Mouse (Mus musculus) hindbrain, embryonic 10.5 days (tissue): ENCODE measurements around the gene 1700028K03Rik. TPM values are rescaled to one million over a fixed set of nuclear protein-coding genes. Genes with fewer than 3 reads are reported as not detected.

Source experiments
- DNase-seq: peaks from one replicate; pipeline ENCODE4 v3.0.0-alpha.2; 2017; ENCODE audit warnings: low spot score
- H3K27ac ChIP-seq: fragments of 300-500 bp; sonication (generic); 2 replicates; pipeline ENCODE4 v1.5.1; 2016; ENCODE audit warnings: mild to moderate bottlenecking, moderate library complexity
- H3K27me3 ChIP-seq: fragments of 300-500 bp; sonication (generic); 2 replicates; pipeline ENCODE4 v1.6.1; 2016; ENCODE audit warnings: mild to moderate bottlenecking; ENCODE audit not compliant: poor library complexity, insufficient read depth, severe bottlenecking
- H3K36me3 ChIP-seq: fragments of 300-500 bp; sonication (generic); 2 replicates; pipeline ENCODE4 v1.6.1; 2016; ENCODE audit warnings: mild to moderate bottlenecking, moderate library complexity
- H3K4me1 ChIP-seq: fragments of 300-500 bp; sonication (generic); replicated peaks from 2 replicates; pipeline ENCODE4 v1.6.1; 2016; ENCODE audit warnings: mild to moderate bottlenecking
- H3K4me3 ChIP-seq: fragments of 300-500 bp; sonication (generic); 2 replicates; pipeline ENCODE4 v1.5.1; 2016; ENCODE audit warnings: mild to moderate bottlenecking, moderate library complexity
- H3K9me3 ChIP-seq: fragments of 300-500 bp; sonication (generic); 2 replicates; pipeline ENCODE4 v1.6.1; 2016; ENCODE audit warnings: mild to moderate bottlenecking, moderate library complexity
- WGBS: fragments of 180-500 bp; shearing (Covaris S2); methylation state at CpG from one replicate; pipeline ENCODE4 v1.1.7; 2016; 5-methylcytosine and 5-hydroxymethylcytosine counted together
- polyA plus RNA-seq: library from polyadenylated mRNA; unstranded; fragments of >200 nt; fragmentation: Nextera tagmentation; extraction: Ambion mirVana; gene quantifications from 2 replicates; pipeline ENCODE4 v1.2.1, GENCODE M21; 2016

Gene 1700028K03Rik
- polyA plus RNA-seq = 0.07 and 0.16 TPM in 2 replicates

DNA sequence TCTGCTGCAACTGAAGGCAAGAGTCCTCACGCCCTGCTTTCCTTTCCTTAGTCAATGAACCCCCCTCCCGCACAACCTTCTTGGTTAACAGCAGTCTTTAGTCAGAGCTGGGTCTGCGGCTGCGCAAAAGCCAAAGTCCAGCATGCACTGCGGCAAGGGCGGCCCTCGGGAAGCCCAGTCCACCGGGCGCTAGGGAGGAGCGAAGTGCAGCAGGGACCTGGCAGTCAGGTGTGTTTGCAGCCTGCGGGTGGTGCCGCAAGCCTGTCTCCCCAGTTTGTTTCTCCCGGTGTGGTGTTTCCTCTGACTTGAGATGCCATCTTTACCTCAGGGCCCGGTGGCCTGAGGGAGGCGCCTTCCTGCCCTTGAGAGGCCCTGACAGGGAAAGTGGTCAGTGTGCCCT, at the start of gene 1700028K03Rik:
TSS of gene 1700028K03Rik (plus strand) at position 129 of the 400 bp plus-strand sequence.
- no peaks in the 10 kb centered on the region for H3K4me1 ChIP-seq
- no peak for DNase-seq
- H3K27me3 ChIP-seq = no peaks in the 10 kb centered on the region
- H3K27ac ChIP-seq = no peak within 1 kb of the TSS
- no peaks in the 10 kb centered on the region for H3K9me3 ChIP-seq
- H3K4me3 ChIP-seq = no peak within 1 kb of the TSS
- no peaks in the 10 kb centered on the region for H3K36me3 ChIP-seq
- WGBS = 72% methylated on average over 15 of the region's 15 CpGs

DNA sequence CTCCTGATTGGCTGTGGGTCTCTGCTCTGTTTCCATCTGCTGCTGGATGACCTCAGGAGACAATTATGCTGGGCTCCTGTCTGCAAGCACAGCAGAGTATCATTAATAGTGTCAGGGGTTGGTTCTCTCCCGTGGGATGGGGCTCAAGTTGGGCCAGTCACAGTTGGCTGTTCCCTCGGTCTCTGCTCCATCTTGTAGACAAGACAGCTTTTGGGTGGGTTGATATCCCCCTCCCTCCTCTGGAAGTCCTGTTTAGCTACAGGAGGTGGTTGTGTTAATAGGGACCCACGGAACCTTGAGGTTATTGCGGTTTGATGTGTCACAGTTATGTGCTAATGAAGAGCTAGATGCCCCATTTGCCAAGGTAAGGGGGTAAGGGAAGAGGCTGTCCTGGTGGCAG, 45.5 kb upstream of the 1700028K03Rik start:
- Histone ChIP-seq H3K4me1 (no peaks in the 10 kb centered on the region; the same call in 1 of the 2 replicates), H3K9me3 (no peaks in the 10 kb centered on the region), H3K27ac (no peak overlapping the region), H3K36me3 (peaks cover 5% of the 10 kb centered on the region), H3K4me3 (no peak overlapping the region), H3K27me3 (no peaks in the 10 kb centered on the region)
- 75% methylated on average over 4 of the region's 4 CpGs for WGBS
- no peak for DNase-seq

DNA sequence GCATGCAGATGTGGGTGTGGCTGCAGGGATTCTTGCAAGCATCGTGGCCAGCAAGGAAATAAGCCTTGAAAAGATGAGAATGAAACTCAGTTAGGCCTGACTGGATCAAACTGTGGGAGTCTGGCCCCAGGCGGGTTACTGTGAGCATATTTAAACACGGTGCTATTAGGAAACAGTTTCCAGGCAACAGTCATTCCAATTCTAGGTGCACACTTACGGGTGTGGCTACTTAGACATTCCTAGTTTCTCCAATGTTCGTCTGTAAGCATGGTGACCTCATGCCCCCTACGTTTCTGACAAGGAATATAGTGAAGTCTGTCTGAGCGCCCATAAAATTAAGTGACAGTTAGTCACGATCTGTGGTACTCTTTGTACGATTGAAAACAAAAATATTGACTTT, 43.5 kb upstream of the 1700028K03Rik start:
- DNase-seq = no peak
- 88% methylated on average over 9 of the region's 9 CpGs for WGBS
- Histone ChIP-seq H3K27me3 (no peaks in the 10 kb centered on the region), H3K4me3 (no peak overlapping the region), H3K27ac (no peak overlapping the region), H3K4me1 (no peaks in the 10 kb centered on the region; the same call in 1 of the 2 replicates), H3K9me3 (peaks cover 3% of the 10 kb centered on the region; the same call in 1 of the 2 replicates), H3K36me3 (peaks cover 10% of the 10 kb centered on the region)

DNA sequence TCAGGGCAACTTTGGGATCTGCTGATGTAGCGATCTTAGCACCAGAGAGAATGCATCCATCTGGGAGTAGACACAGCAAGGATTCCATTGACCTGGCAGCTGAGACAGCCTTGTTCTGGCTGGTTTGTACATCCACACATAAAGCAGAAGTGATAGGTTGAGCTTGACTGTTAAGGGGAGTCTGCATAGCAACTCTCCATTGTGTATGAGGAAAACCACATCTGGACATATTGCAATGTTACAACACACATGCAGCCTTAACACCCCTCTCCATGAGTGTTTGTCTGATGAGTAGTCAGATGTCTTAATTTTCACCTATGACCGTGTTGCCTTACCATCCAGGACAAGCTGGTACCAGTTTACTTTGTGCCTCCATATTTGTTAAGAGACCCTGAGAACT, 42.0 kb upstream of the 1700028K03Rik start:
- H3K9me3 ChIP-seq = peaks cover 3% of the 10 kb centered on the region; the same call in 1 of the 2 replicates
- H3K36me3 ChIP-seq = peaks cover 10% of the 10 kb centered on the region
- no peak overlapping the region for H3K27ac ChIP-seq
- no peaks in the 10 kb centered on the region; the same call in 1 of the 2 replicates for H3K4me1 ChIP-seq
- H3K4me3 ChIP-seq = no peak overlapping the region
- WGBS = 85% methylated on average over 2 of the region's 2 CpGs
- H3K27me3 ChIP-seq = no peaks in the 10 kb centered on the region
- no peak for DNase-seq

DNA sequence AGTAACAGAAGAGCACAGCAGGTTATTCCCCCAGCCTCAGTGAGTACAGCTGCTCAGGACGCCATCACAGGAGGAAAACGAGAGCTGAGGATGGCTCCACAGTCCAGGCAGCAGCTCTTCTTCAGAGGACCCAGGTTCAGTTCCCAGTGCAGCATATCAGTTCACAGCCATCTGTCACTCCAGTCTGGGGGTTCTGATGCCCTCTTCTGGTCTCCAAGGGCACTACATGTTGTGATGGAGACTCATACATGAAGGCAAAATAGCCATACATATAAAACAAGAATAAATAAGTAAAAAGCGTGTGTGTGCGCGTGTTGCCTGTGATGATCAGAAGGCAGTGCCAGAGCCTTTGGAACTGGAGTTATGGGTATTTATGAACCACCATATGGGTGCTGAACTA, 39.8 kb upstream of the 1700028K03Rik start:
- Histone ChIP-seq H3K36me3 (peaks cover 10% of the 10 kb centered on the region), H3K9me3 (peaks cover 3% of the 10 kb centered on the region; the same call in 1 of the 2 replicates), H3K27me3 (no peaks in the 10 kb centered on the region), H3K27ac (no peak overlapping the region), H3K4me1 (peaks cover 5% of the 10 kb centered on the region; the same call in 1 of the 2 replicates), H3K4me3 (no peak overlapping the region)
- no peak for DNase-seq
- WGBS = 94% methylated on average over 5 of the region's 5 CpGs

DNA sequence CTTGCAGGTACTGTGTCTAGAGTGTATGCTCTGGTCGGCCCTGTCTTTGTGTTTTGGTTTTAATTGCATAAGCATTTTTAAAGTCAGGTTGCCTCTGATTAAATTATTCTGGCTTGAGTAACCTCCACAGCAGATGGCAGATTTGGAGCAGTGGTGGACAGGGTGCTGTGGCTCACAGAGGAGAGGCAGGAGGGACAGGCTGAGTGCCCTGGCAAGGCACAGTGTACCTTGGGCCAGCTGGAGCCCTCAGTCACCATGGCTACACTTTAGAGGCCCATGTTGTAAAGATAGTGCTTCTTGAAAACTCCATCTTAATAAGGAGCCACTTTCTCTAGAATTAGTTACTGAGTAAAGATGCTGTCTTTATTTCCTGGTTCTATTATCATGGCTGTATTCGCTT, 38.5 kb upstream of the 1700028K03Rik start:
- no peak overlapping the region for H3K27ac ChIP-seq
- 85% methylated on average over 2 of the region's 2 CpGs for WGBS
- DNase-seq = no peak

DNA sequence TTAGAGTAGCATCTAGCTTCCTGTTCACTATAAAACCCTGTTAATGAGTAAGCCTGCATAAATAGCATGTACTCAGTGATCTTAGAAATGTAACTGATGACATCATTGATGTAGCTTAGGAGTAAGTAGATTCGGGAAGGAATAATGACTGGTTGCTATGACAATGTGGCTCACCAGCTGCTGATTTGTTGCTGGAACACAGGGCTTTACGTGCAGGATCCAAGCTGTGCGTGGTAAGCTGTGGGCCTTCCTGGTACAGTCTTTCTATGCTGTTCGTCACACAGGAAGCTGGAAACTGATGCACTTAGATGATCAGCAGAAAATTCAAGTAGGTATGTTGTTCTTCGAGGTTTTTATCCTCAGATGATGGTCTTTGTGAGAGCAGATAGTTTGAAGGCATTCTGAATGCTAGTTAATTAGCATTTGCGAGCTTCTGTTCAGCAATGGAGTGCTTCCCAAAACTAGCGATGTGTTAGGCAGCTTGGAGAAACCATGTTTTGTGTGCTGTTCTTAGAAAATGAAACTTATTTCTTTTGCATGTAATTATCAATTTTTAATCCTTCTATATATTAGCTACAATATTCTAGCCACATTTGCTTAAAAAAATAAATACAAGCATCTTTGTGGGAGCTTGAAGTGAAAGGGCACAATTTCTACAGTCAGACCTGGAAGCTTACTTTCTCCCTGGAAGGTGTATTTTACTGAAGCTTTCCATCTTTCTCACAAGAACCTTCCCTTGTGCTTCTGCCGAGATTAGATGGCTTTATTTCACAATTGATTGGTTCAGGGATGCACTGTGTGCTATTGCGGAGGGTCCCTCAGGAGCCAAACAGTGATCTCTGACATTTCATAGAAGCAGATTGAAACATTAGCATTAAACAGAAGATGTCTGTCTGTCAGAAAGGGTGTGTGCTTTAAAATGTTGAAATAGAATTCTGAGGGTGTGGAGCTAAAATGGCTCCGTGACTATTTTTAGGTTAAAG, 36.7 kb upstream of the 1700028K03Rik start:
- WGBS = 67% methylated on average over 10 of the region's 10 CpGs
- Histone ChIP-seq H3K36me3 (peaks cover 5% of the 10 kb centered on the region; the same call in 1 of the 2 replicates), H3K27me3 (no peaks in the 10 kb centered on the region), H3K27ac (peak overlapping the region; percentile 50), H3K9me3 (peaks cover 3% of the 10 kb centered on the region; the same call in 1 of the 2 replicates), H3K4me1 (peaks cover 5% of the 10 kb centered on the region; the same call in 1 of the 2 replicates), H3K4me3 (no peak overlapping the region)
- peak; percentile 15 for DNase-seq

More for the DNA sequence above, 38.5 kb upstream of the 1700028K03Rik start:
- Histone ChIP-seq H3K9me3 (peaks cover 3% of the 10 kb centered on the region; the same call in 1 of the 2 replicates), H3K4me1 (peaks cover 5% of the 10 kb centered on the region; the same call in 1 of the 2 replicates), H3K27me3 (no peaks in the 10 kb centered on the region), H3K4me3 (no peak overlapping the region), H3K36me3 (peaks cover 10% of the 10 kb centered on the region)

DNA sequence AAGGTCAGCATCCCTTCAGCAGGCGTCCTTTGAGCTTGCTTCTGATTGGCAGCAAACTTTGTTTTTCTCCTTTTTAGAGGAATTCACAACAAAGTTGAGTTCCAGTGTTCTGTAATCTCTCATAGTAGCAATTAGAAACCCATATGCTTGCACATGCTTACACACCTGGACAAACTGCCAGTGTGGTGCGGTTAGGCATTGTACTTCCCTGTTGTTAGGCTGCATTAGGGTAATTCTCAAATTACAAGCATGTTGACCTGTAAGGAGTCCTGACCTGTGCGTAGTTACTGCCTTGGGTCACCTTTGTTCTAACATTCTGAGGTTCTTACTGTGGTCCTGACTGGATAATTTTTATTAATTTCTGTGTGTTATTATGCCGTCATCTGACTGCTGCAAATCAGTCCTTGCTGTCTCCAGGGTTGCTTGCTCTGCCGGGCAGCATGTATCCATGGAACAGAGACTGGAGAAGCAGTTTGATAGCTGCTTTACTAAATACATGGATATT, 35.7 kb upstream of the 1700028K03Rik start:
- WGBS = 66% methylated on average over 5 of the region's 5 CpGs
- Histone ChIP-seq H3K27ac (no peak overlapping the region), H3K4me1 (peaks cover 5% of the 10 kb centered on the region; the same call in 1 of the 2 replicates), H3K27me3 (no peaks in the 10 kb centered on the region), H3K4me3 (0 out of 2 replicates have a peak overlapping the region, but pooled peaks have one; percentile 11), H3K9me3 (peaks cover 3% of the 10 kb centered on the region; the same call in 1 of the 2 replicates), H3K36me3 (peaks cover 10% of the 10 kb centered on the region)
- no peak for DNase-seq

DNA sequence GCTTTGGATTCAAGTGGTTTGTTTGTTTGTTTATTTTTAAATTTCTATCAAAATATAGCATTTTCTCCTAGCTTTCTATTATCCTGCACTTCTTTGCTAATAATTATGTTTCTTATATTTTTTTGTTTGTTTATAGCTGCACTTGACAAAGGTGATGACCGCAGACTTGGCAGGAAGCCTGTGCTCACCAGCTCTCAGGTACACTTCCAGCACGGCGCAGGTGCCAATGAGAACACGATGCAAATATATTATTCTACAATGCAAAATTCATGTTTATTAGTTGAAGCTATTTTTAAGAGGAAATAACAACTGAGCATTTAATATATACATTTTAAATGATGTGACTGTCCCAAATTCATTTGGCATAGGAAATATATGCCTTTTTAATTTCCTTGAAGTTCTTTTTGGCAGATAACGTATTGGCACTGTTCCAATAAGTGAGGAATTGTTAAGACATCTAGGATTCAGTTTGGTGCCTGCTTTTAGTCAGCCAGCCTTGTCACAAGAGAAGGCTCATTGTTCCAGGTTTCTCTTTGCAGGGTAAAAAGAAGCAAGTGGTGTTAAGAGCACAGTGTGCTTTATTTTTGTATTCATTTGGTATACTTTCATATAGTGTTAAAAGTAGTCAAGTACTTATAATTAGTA, 34.5 kb upstream of the 1700028K03Rik start:
- Histone ChIP-seq H3K4me3 (no peak overlapping the region), H3K27me3 (no peaks in the 10 kb centered on the region), H3K27ac (no peak overlapping the region), H3K4me1 (peaks cover 5% of the 10 kb centered on the region; the same call in 1 of the 2 replicates), H3K36me3 (peaks cover 8% of the 10 kb centered on the region; the same call in 1 of the 2 replicates), H3K9me3 (no peaks in the 10 kb centered on the region)
- DNase-seq = no peak
- 93% methylated on average over 5 of the region's 5 CpGs for WGBS

DNA sequence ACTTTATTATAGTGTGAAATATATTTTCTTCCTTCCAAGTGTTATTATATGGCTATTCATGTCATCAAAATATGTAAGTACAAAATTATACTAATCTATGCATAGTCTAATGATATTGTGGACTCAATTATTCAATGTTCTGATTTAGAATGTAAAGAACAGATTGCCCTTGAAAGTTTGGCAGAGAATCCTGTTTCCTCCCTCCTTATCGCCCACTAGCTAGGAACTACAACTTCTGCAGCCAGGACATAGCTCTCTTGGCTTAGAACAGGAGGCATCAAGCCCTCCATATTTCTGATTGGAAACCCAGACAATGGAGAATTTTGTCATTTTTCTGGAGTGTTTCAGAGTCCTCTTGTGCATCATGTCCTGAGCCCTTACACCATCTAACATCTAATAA, 33.8 kb upstream of the 1700028K03Rik start:
- no peak overlapping the region for H3K4me3 ChIP-seq
- H3K27me3 ChIP-seq = no peaks in the 10 kb centered on the region
- peaks cover 8% of the 10 kb centered on the region; the same call in 1 of the 2 replicates for H3K36me3 ChIP-seq
- H3K4me1 ChIP-seq = peaks cover 5% of the 10 kb centered on the region; the same call in 1 of the 2 replicates
- no peaks in the 10 kb centered on the region for H3K9me3 ChIP-seq
- WGBS = 88% methylated on average over 1 of the region's 1 CpGs
- no peak overlapping the region for H3K27ac ChIP-seq
- DNase-seq = no peak

DNA sequence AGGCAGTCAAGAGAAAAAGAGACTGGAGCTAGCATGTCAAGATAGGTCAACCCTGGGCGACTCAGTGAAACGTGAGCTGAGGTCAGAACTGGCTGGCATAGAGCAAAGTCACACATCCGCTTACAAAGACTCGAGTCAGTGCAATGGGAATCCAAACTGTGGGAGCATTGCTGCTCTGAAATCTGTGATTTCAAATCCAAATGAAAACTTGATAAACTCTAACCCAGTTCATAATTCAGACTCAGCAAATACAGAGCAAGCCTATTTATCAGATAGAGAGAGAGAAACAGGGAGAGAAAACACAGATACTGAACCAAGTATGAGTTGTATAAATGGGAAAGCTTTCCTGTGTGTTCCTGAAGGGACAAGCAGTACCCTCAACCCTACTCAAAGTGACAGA, 27.2 kb upstream of the 1700028K03Rik start, which contains the start of gene Gm42669:
TSS of gene Gm42669 (plus strand) at position 301 of the 400 bp plus-strand sequence.
- Histone ChIP-seq H3K9me3 (no peaks in the 10 kb centered on the region), H3K4me3 (no peak within 1 kb of the TSS), H3K27ac (no peak within 1 kb of the TSS), H3K4me1 (no peaks in the 10 kb centered on the region), H3K36me3 (peaks cover 22% of the 10 kb centered on the region; the same call in 1 of the 2 replicates), H3K27me3 (no peaks in the 10 kb centered on the region)
- DNase-seq = no peak
- WGBS = 76% methylated on average over 4 of the region's 4 CpGs

DNA sequence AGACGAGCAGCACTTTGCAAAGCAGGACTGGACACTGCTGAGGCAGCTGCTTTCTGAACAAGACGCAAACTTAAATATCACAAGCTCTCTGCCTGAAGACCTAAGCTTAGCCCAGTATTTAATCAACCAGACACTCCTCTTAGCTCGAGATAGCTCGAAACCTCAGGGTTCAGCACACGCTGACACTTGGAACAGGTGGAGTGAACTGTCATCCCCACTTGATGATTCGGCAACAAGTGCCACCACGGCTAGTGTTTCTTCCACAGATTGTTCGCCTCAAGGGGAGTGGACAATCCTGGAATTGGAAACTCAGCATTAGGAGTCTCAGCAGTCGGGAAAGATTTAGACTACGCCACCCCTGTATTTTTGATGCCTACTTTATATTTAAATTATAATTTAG, 24.0 kb upstream of the 1700028K03Rik start:
- no peaks in the 10 kb centered on the region for H3K27me3 ChIP-seq
- no peak for DNase-seq
- H3K36me3 ChIP-seq = peaks cover 14% of the 10 kb centered on the region; the same call in 1 of the 2 replicates
- no peak overlapping the region for H3K27ac ChIP-seq
- no peak overlapping the region for H3K4me3 ChIP-seq
- WGBS = 88% methylated on average over 10 of the region's 10 CpGs
- no peaks in the 10 kb centered on the region for H3K4me1 ChIP-seq
- H3K9me3 ChIP-seq = no peaks in the 10 kb centered on the region
